Mouse (Mus musculus): ENCODE data around the gene Arpc2.

DNA sequence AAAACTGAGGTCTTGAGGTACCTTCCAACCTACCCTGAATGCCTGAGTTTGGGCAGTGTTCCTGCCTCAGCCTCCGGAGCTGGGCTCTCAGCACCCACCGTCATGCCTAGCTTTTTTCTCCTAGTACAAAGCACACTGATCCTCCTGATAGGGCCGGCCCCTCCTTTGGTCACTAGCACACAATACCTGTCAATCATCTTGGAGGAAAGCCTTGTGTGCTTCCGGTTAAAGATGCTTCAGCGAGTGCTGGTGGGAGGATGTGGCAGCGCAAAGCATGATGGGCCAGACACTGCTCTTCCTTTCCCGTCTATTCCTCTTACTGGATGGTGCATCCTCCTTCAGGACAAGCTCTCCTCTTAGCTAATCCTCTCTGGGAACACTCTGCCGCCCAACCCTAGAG, 29.2 kb upstream of the Arpc2 start:
- TF ChIP-seq EP300 (IDR thresholded peaks at IDR 0.05; ENCODE audit: insufficient read depth, low read depth, low read length) (no peak), CTCF (IDR thresholded peaks at IDR 0.05; ENCODE audit: low read depth, low read length) (no peak)

Measured in ES-Bruce4 (cell line).